Mouse (Mus musculus) right cerebral cortex, postnatal 4 days (tissue): Measurements from ENCODE around the gene Plin5.
A peak's percentile ranks its signal among the peaks of the same experiment; 100 is the strongest.

Source experiments
- DNase-seq: peaks from one replicate; pipeline ENCODE4 v3.0.0-alpha.2; 2022

Plin5 gene

GRCm38 (mm10) chr17:56132661-56133060 is 15.3 kb upstream of the Plin5 start:
- DNase-seq = peak; percentile 65

GRCm38 (mm10) chr17:56131814-56132213 is 14.4 kb upstream of the Plin5 start:
- peak; percentile 81 for DNase-seq

GRCm38 (mm10) chr17:56131136-56131535 is 13.7 kb upstream of the Plin5 start:
- no peak for DNase-seq

GRCm38 (mm10) chr17:56128246-56128645 is 10.8 kb upstream of the Plin5 start:
- DNase-seq = no peak

- no peak for DNase-seq
These were observed 8.8 kb upstream of the Plin5 start for GRCm38 (mm10) chr17:56126175-56126574.

GRCm38 (mm10) chr17:56125276-56125630 is 7.9 kb upstream of the Plin5 start:
- DNase-seq = no peak

- peak; percentile 72 for DNase-seq
These were observed 7.2 kb upstream of the Plin5 start for GRCm38 (mm10) chr17:56124377-56125275.

- no peak for DNase-seq
These were observed 6.4 kb upstream of the Plin5 start for GRCm38 (mm10) chr17:56123681-56124340.

GRCm38 (mm10) chr17:56123161-56123560 is 5.8 kb upstream of the Plin5 start:
- DNase-seq = no peak

GRCm38 (mm10) chr17:56121826-56122225 is 4.4 kb upstream of the Plin5 start, which contains the start of gene Lrg1:
Lrg1 (minus strand) TSS chr17:56122001.
- no peak for DNase-seq

GRCm38 (mm10) chr17:56119981-56120880 is 2.8 kb upstream of the Plin5 start:
- no peak for DNase-seq

GRCm38 (mm10) chr17:56119431-56119830 is 2.0 kb upstream of the Plin5 start:
- no peak for DNase-seq

- DNase-seq = no peak
These were observed 1.2 kb downstream of the Plin5 start for GRCm38 (mm10) chr17:56116193-56116592.

- no peak for DNase-seq
These were observed 4.7 kb downstream of the Plin5 start for GRCm38 (mm10) chr17:56112743-56113142.

- DNase-seq = peak; percentile 67
These were observed 5.5 kb downstream of the Plin5 start for GRCm38 (mm10) chr17:56111864-56112263.

- no peak for DNase-seq
These were observed 6.4 kb downstream of the Plin5 start for GRCm38 (mm10) chr17:56111021-56111420.

GRCm38 (mm10) chr17:56110571-56110970 is 6.8 kb downstream of the Plin5 start:
- no peak for DNase-seq

- no peak for DNase-seq
These were observed 8.0 kb downstream of the Plin5 start, which contains the start of gene Plin4 for GRCm38 (mm10) chr17:56109219-56110051. Plin4 (minus strand) TSS chr17:56109803.

GRCm38 (mm10) chr17:56108334-56109044 is 8.9 kb downstream of the Plin5 start:
- no peak for DNase-seq

- no peak for DNase-seq
These were observed 9.7 kb downstream of the Plin5 start for GRCm38 (mm10) chr17:56107736-56108135.

- no peak for DNase-seq
These were observed 10.4 kb downstream of the Plin5 start for GRCm38 (mm10) chr17:56106981-56107380.
